Mouse (Mus musculus): Measurements from ENCODE around the gene Zdhhc13.

Zdhhc13 gene

GRCm38 (mm10) chr7:48842353-48842752 is 53.5 kb downstream of the Zdhhc13 start:
- DNase-seq (ENCODE audit: low spot score), result no peak

- no peak for DNase-seq (ENCODE audit: low spot score)
Observed at GRCm38 (mm10) chr7:48843541-48843940, 54.7 kb downstream of the Zdhhc13 start.

- DNase-seq (ENCODE audit: low spot score), result no peak
Observed at GRCm38 (mm10) chr7:48845213-48845973, 56.6 kb downstream of the Zdhhc13 start.

GRCm38 (mm10) chr7:48846755-48847154 is 58.0 kb downstream of the Zdhhc13 start:
- no peak for DNase-seq (ENCODE audit: low spot score)

- DNase-seq (ENCODE audit: low spot score), result no peak
Observed at GRCm38 (mm10) chr7:48847820-48848650, 59.2 kb downstream of the Zdhhc13 start, which contains the start of gene Csrp3. Csrp3 (minus strand) TSS chr7:48848033.

- DNase-seq (ENCODE audit: low spot score), result no peak
Observed at GRCm38 (mm10) chr7:48851529-48852104, 62.8 kb downstream of the Zdhhc13 start.

- DNase-seq (ENCODE audit: low spot score), result no peak
Observed at GRCm38 (mm10) chr7:48853496-48853895, 64.7 kb downstream of the Zdhhc13 start.

- DNase-seq (ENCODE audit: low spot score), result no peak
Observed at GRCm38 (mm10) chr7:48855461-48855860, 66.7 kb downstream of the Zdhhc13 start.

- no peak for DNase-seq (ENCODE audit: low spot score)
Observed at GRCm38 (mm10) chr7:48858257-48858656, 69.5 kb downstream of the Zdhhc13 start.

GRCm38 (mm10) chr7:48859362-48859761 is 70.6 kb downstream of the Zdhhc13 start:
- no peak for DNase-seq (ENCODE audit: low spot score)

GRCm38 (mm10) chr7:48860948-48861347 is 72.1 kb downstream of the Zdhhc13 start:
- no peak for DNase-seq (ENCODE audit: low spot score)

- no peak for DNase-seq (ENCODE audit: low spot score)
Observed at GRCm38 (mm10) chr7:48861796-48862195, 73.0 kb downstream of the Zdhhc13 start.

GRCm38 (mm10) chr7:48864199-48864598 is 75.4 kb downstream of the Zdhhc13 start:
- DNase-seq (ENCODE audit: low spot score), result no peak

- no peak for DNase-seq (ENCODE audit: low spot score)
Observed at GRCm38 (mm10) chr7:48864671-48865458, 76.1 kb downstream of the Zdhhc13 start.

- no peak for DNase-seq (ENCODE audit: low spot score)
Observed at GRCm38 (mm10) chr7:48867576-48867975, 78.8 kb downstream of the Zdhhc13 start.

GRCm38 (mm10) chr7:48870144-48870543 is 81.3 kb downstream of the Zdhhc13 start:
- no peak for DNase-seq (ENCODE audit: low spot score)

GRCm38 (mm10) chr7:48870579-48871180 is 81.9 kb downstream of the Zdhhc13 start:
- DNase-seq (ENCODE audit: low spot score), result no peak

GRCm38 (mm10) chr7:48871292-48871691 is 82.5 kb downstream of the Zdhhc13 start:
- no peak for DNase-seq (ENCODE audit: low spot score)

- no peak for DNase-seq (ENCODE audit: low spot score)
Observed at GRCm38 (mm10) chr7:48875096-48875495, 86.3 kb downstream of the Zdhhc13 start.

- peak; percentile 63 for DNase-seq (ENCODE audit: low spot score)
Observed at GRCm38 (mm10) chr7:48876526-48876925, 87.7 kb downstream of the Zdhhc13 start.

Data from layer of hippocampus, adult 9-10 months (tissue).